Mouse (Mus musculus): ENCODE measurements around the gene Sec14l1.

GRCm38 (mm10) chr11:117198122-117198521 lies 83.2 kb downstream of the Sec14l1 start:
- TF ChIP-seq CTCF (conservative IDR thresholded peaks at IDR 0.05; ENCODE audit: low read length) (no peak), POU5F1 (IDR thresholded peaks at IDR 0.05; ENCODE audit: borderline replicate concordance, low read length) (no peak), NANOG (IDR thresholded peaks at IDR 0.05; ENCODE audit: borderline replicate concordance, low read length) (no peak)
